Mouse (Mus musculus): ENCODE results near the gene Pax8. TPM values are rescaled to one million over a fixed set of nuclear protein-coding genes. Genes with fewer than 3 reads are reported as not detected.

The Pax8 gene
- polyA plus RNA-seq, 1 experiment from 2014 or later: 42.0 TPM

DNA sequence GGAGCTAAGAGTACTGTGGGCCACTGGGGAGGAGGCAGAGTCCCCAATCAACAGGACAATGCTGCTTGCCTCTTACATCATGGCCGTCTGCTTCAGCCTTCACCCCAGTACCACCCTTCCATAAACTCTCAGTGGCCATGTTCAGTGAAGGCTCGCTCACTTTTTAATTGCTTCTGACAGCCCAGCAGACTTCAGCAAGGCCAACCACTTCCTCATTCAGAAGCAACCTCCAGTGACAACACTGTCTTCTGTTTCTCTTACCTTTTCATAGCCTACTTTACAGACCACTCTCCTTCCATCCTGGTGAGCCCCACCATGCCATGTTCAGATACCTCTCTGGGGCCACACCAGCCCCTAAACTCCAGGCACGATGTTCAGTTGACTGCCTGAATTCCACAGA is 91.8 kb downstream of the Pax8 start:
- Histone ChIP-seq H3K9ac (replicated peaks) (no peak overlapping the region), H3K4me2 (no peak overlapping the region), H3K36me3 (no peaks in the 10 kb centered on the region), H3K27me3 (replicated peaks) (no peaks in the 10 kb centered on the region), H3K4me1 (no peaks in the 10 kb centered on the region), H3K4me3 (replicated peaks) (no peak overlapping the region), H3K9me3 (replicated peaks) (no peaks in the 10 kb centered on the region), H3K27ac (replicated peaks) (no peak overlapping the region)
- ATAC-seq (ENCODE audit: low FRiP score): no peak
- WGBS: 79% methylated on average over 3 of the region's 3 CpGs

DNA sequence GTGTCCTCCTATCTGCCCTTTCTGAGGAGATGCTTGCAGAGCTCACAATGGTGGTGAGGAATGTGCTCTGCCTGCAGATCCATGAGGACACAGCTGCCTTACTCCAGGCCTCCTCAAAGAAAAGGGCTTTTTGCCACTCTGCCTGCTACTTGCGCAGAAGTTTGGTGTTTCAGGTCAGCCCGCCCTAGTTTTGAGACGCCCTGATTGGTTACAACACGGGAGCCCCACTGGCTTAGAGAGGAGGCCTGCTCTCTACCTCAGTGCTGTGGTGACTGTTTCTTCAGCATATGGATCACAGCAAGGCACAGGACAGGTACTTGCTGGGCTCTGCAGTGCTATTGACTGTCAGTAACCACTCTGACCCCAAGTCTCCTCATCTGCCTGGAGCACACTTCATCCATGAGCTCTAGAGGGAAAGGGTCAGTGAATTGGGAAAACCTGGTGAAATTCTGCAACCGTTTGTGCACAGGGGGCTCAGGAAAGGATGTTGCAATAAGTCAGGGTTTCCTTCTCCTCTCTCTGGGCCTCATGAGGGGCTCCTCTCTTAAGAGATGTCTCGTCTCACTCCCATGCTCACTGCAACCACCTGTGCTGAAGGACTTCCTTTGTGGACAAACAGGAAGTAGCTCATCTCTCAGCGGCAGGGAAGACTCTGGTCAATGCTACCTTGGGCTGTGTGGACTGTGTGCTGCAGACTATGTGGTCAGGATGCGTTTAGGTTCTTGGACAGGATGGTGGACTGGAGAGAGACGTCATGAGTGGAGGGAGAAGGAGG is 92.8 kb downstream of the Pax8 start:
- no peak for ATAC-seq (ENCODE audit: low FRiP score)

GRCm38 (mm10) chr2:24378747-24379450 is 96.5 kb downstream of the Pax8 start:
- 80% methylated on average over 5 of the region's 5 CpGs for WGBS
- no peaks in the 10 kb centered on the region for H3K36me3 ChIP-seq
- no peak overlapping the region for H3K27ac ChIP-seq (replicated peaks)
- H3K9ac ChIP-seq (replicated peaks): no peak overlapping the region
- no peak overlapping the region for H3K4me3 ChIP-seq (replicated peaks)
- H3K4me1 ChIP-seq: no peaks in the 10 kb centered on the region
- H3K4me2 ChIP-seq: no peak overlapping the region
- ATAC-seq (ENCODE audit: low FRiP score): no peak
- no peaks in the 10 kb centered on the region for H3K27me3 ChIP-seq (replicated peaks)
- H3K9me3 ChIP-seq (replicated peaks): no peaks in the 10 kb centered on the region

More for the DNA sequence above, 92.8 kb downstream of the Pax8 start:
- no peaks in the 10 kb centered on the region for H3K4me1 ChIP-seq
- no peak overlapping the region for H3K9ac ChIP-seq (replicated peaks)
- H3K9me3 ChIP-seq (replicated peaks): no peaks in the 10 kb centered on the region
- 81% methylated on average over 9 of the region's 9 CpGs for WGBS
- H3K36me3 ChIP-seq: no peaks in the 10 kb centered on the region
- H3K4me3 ChIP-seq (replicated peaks): no peak overlapping the region
- no peak overlapping the region for H3K4me2 ChIP-seq
- no peaks in the 10 kb centered on the region for H3K27me3 ChIP-seq (replicated peaks)
- no peak overlapping the region for H3K27ac ChIP-seq (replicated peaks)

Other genes with a start within 250 kb of the Pax8 start
- 0.19 TPM in 1 of 2 replicates, not detected in the other for gene Il1f5, start 198.6 kb downstream of the Pax8 start, polyA plus RNA-seq (2015; fragmentation: Nextera tagmentation; extraction: Ambion mirVana)
- not detected in 2 replicates for gene Il1f10, start 184.4 kb downstream of the Pax8 start, polyA plus RNA-seq (2015; fragmentation: Nextera tagmentation; extraction: Ambion mirVana)
- gene Il1rn, start 138.7 kb downstream of the Pax8 start, polyA plus RNA-seq (2015; fragmentation: Nextera tagmentation; extraction: Ambion mirVana): 1.3 TPM in 1 of 2 replicates, not detected in the other
- 1.4 and 3.7 TPM in 2 replicates for gene Psd4, start 108.0 kb downstream of the Pax8 start, polyA plus RNA-seq (2015; fragmentation: Nextera tagmentation; extraction: Ambion mirVana)

Measured in neural tube, embryonic 15.5 days (tissue).